Mouse (Mus musculus) C2C12 (cell line): Measurements from ENCODE around the gene Gm10681.
"Not testable (repeated sequence)": the region's sequence is repeated elsewhere in the genome, so short reads cannot be mapped to it uniquely, and the experiment has no call there.

Experiments
- CEBPB ChIP-seq: IDR thresholded peaks from one replicate; pipeline ENCODE4 v1.6.1; 2011; ENCODE audit warnings: low read depth, mild to moderate bottlenecking, control low read depth, moderate library complexity
- CTCF ChIP-seq: IDR thresholded peaks from one replicate; pipeline ENCODE4 v1.5.1; 2011; ENCODE audit not compliant: control insufficient read depth, insufficient read depth, insufficient read length
- FOSL1 ChIP-seq: IDR thresholded peaks from one replicate; pipeline ENCODE4 v1.8.0; 2011; ENCODE audit warnings: mild to moderate bottlenecking, low read length; ENCODE audit not compliant: poor library complexity, insufficient read depth, severe bottlenecking
- MAX ChIP-seq: IDR thresholded peaks from one replicate; pipeline ENCODE4 v1.6.1; 2011; ENCODE audit warnings: mild to moderate bottlenecking, control low read depth
- MYOD1 ChIP-seq: IDR thresholded peaks from one replicate; pipeline ENCODE4 v1.6.1; 2011; ENCODE audit warnings: low read depth; ENCODE audit not compliant: control insufficient read depth, insufficient read length
- MYOG ChIP-seq: IDR thresholded peaks from one replicate; pipeline ENCODE4 v1.6.1; 2011; ENCODE audit not compliant: control insufficient read depth, insufficient read length; ENCODE audit errors: extremely low read depth
- USF1 ChIP-seq: IDR thresholded peaks from one replicate; pipeline ENCODE4 v1.6.1; 2011; ENCODE audit warnings: low read depth, mild to moderate bottlenecking, control low read depth, moderate library complexity

DNA sequence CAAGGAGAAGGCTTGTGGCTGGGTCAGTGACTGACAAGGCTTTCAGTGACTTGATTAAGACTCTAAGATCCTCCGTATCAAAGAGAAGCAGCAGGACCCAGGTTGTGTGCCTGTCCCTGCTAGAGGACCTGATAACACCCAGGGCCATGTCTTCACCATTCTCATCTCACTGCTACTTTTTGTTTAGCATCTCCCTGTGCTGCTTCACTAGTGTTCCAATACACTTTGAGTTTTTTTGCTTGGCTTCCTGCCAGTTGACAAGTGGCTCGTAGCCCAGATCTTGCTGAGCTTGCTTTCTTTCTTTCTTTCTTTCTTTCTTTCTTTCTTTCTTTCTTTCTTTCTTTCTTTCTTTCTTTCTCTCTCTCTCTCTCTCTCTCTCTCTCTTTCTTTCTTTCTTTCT lies 65.8 kb downstream of the Gm10681 start:
- TF ChIP-seq CTCF, MAX, MYOD1, FOSL1, USF1, MYOG, CEBPB: not testable (repeated sequence)
